Mouse (Mus musculus): Measurements from ENCODE around the gene Slc6a18. TPM values are rescaled to one million over a fixed set of nuclear protein-coding genes. Genes with fewer than 3 reads are reported as not detected.

The Slc6a18 gene
- polyA plus RNA-seq, 1 experiment = not detected

- DNase-seq = no peak
- H3K4me1 ChIP-seq (ENCODE audit: control insufficient read depth, insufficient read depth, low read length) = no peaks in the 10 kb centered on the region
- WGBS = 82% methylated on average over 1 of the region's 1 CpGs
Measured at GRCm38 (mm10) chr13:73684412-73684811, 6.6 kb upstream of the Slc6a18 start.

GRCm38 (mm10) chr13:73683682-73684081, 5.9 kb upstream of the Slc6a18 start:
- H3K27ac ChIP-seq (ENCODE audit: insufficient read depth, low read length) = no peak overlapping the region
- no peaks in the 10 kb centered on the region for H3K27me3 ChIP-seq (ENCODE audit: control insufficient read depth, insufficient read depth, low read length)
- no peaks in the 10 kb centered on the region for H3K4me1 ChIP-seq (ENCODE audit: control insufficient read depth, insufficient read depth, low read length)
- WGBS = 31% methylated on average over 11 of the region's 11 CpGs
- no peak overlapping the region for H3K4me3 ChIP-seq (replicated peaks; ENCODE audit: insufficient read depth, low read depth, low read length)
- no peak for TF ChIP-seq POLR2A (IDR thresholded peaks at IDR 0.05; ENCODE audit: borderline replicate concordance, insufficient read depth, low read length)
- no peak for TF ChIP-seq CTCF (IDR thresholded peaks at IDR 0.05; ENCODE audit: borderline replicate concordance, insufficient read depth, low read depth, low read length)
- DNase-seq = no peak

More at GRCm38 (mm10) chr13:73684412-73684811, 6.6 kb upstream of the Slc6a18 start:
- Histone ChIP-seq H3K27me3 (ENCODE audit: control insufficient read depth, insufficient read depth, low read length) (no peaks in the 10 kb centered on the region), H3K27ac (ENCODE audit: insufficient read depth, low read length) (no peak overlapping the region), H3K4me3 (replicated peaks; ENCODE audit: insufficient read depth, low read depth, low read length) (no peak overlapping the region)
- no peak for TF ChIP-seq POLR2A (IDR thresholded peaks at IDR 0.05; ENCODE audit: borderline replicate concordance, insufficient read depth, low read length)
- TF ChIP-seq CTCF (IDR thresholded peaks at IDR 0.05; ENCODE audit: borderline replicate concordance, insufficient read depth, low read depth, low read length) = no peak

GRCm38 (mm10) chr13:73682226-73682625, 4.4 kb upstream of the Slc6a18 start:
- no peak overlapping the region for H3K4me3 ChIP-seq (replicated peaks; ENCODE audit: insufficient read depth, low read depth, low read length)
- WGBS = 85% methylated on average over 2 of the region's 2 CpGs
- DNase-seq = no peak
- no peaks in the 10 kb centered on the region for H3K27me3 ChIP-seq (ENCODE audit: control insufficient read depth, insufficient read depth, low read length)
- TF ChIP-seq CTCF (IDR thresholded peaks at IDR 0.05; ENCODE audit: borderline replicate concordance, insufficient read depth, low read depth, low read length) (no peak), POLR2A (IDR thresholded peaks at IDR 0.05; ENCODE audit: borderline replicate concordance, insufficient read depth, low read length) (no peak)
- H3K27ac ChIP-seq (ENCODE audit: insufficient read depth, low read length) = no peak overlapping the region
- H3K4me1 ChIP-seq (ENCODE audit: control insufficient read depth, insufficient read depth, low read length) = no peaks in the 10 kb centered on the region

GRCm38 (mm10) chr13:73680394-73680793, 2.6 kb upstream of the Slc6a18 start:
- WGBS = 53% methylated on average over 1 of the region's 1 CpGs
- Histone ChIP-seq H3K4me1 (ENCODE audit: control insufficient read depth, insufficient read depth, low read length) (no peaks in the 10 kb centered on the region), H3K27ac (ENCODE audit: insufficient read depth, low read length) (no peak overlapping the region), H3K27me3 (ENCODE audit: control insufficient read depth, insufficient read depth, low read length) (no peaks in the 10 kb centered on the region), H3K4me3 (replicated peaks; ENCODE audit: insufficient read depth, low read depth, low read length) (no peak overlapping the region)
- no peak for DNase-seq
- TF ChIP-seq POLR2A (IDR thresholded peaks at IDR 0.05; ENCODE audit: borderline replicate concordance, insufficient read depth, low read length) (no peak), CTCF (IDR thresholded peaks at IDR 0.05; ENCODE audit: borderline replicate concordance, insufficient read depth, low read depth, low read length) (no peak)

GRCm38 (mm10) chr13:73679311-73679710, 1.5 kb upstream of the Slc6a18 start:
- Histone ChIP-seq H3K4me1 (ENCODE audit: control insufficient read depth, insufficient read depth, low read length) (no peaks in the 10 kb centered on the region), H3K27me3 (ENCODE audit: control insufficient read depth, insufficient read depth, low read length) (no peaks in the 10 kb centered on the region), H3K27ac (ENCODE audit: insufficient read depth, low read length) (no peak overlapping the region), H3K4me3 (replicated peaks; ENCODE audit: insufficient read depth, low read depth, low read length) (no peak overlapping the region)
- TF ChIP-seq POLR2A (IDR thresholded peaks at IDR 0.05; ENCODE audit: borderline replicate concordance, insufficient read depth, low read length) (no peak), CTCF (IDR thresholded peaks at IDR 0.05; ENCODE audit: borderline replicate concordance, insufficient read depth, low read depth, low read length) (no peak)
- no peak for DNase-seq
- WGBS = 40% methylated on average over 2 of the region's 2 CpGs

GRCm38 (mm10) chr13:73675161-73675560, 2.7 kb downstream of the Slc6a18 start:
- TF ChIP-seq CTCF (IDR thresholded peaks at IDR 0.05; ENCODE audit: borderline replicate concordance, insufficient read depth, low read depth, low read length) = no peak
- no peak overlapping the region for H3K27ac ChIP-seq (ENCODE audit: insufficient read depth, low read length)

GRCm38 (mm10) chr13:73660163-73660695, 17.6 kb downstream of the Slc6a18 start:
- Histone ChIP-seq H3K4me1 (ENCODE audit: control insufficient read depth, insufficient read depth, low read length) (no peaks in the 10 kb centered on the region), H3K27ac (ENCODE audit: insufficient read depth, low read length) (no peak overlapping the region), H3K4me3 (replicated peaks; ENCODE audit: insufficient read depth, low read depth, low read length) (no peak overlapping the region), H3K27me3 (ENCODE audit: control insufficient read depth, insufficient read depth, low read length) (no peaks in the 10 kb centered on the region)
- WGBS = 66% methylated on average over 2 of the region's 2 CpGs
- DNase-seq = no peak
- TF ChIP-seq CTCF (IDR thresholded peaks at IDR 0.05; ENCODE audit: borderline replicate concordance, insufficient read depth, low read depth, low read length) (no peak), POLR2A (IDR thresholded peaks at IDR 0.05; ENCODE audit: borderline replicate concordance, insufficient read depth, low read length) (no peak)

More at GRCm38 (mm10) chr13:73675161-73675560, 2.7 kb downstream of the Slc6a18 start:
- Histone ChIP-seq H3K27me3 (ENCODE audit: control insufficient read depth, insufficient read depth, low read length) (no peaks in the 10 kb centered on the region), H3K4me1 (ENCODE audit: control insufficient read depth, insufficient read depth, low read length) (no peaks in the 10 kb centered on the region), H3K4me3 (replicated peaks; ENCODE audit: insufficient read depth, low read depth, low read length) (no peak overlapping the region)
- 90% methylated on average over 7 of the region's 7 CpGs for WGBS
- DNase-seq = no peak

GRCm38 (mm10) chr13:73658953-73659352, 18.9 kb downstream of the Slc6a18 start:
- WGBS = 29% methylated on average over 2 of the region's 2 CpGs
- TF ChIP-seq CTCF (IDR thresholded peaks at IDR 0.05; ENCODE audit: borderline replicate concordance, insufficient read depth, low read depth, low read length) (no peak), POLR2A (IDR thresholded peaks at IDR 0.05; ENCODE audit: borderline replicate concordance, insufficient read depth, low read length) (no peak)
- no peaks in the 10 kb centered on the region for H3K4me1 ChIP-seq (ENCODE audit: control insufficient read depth, insufficient read depth, low read length)
- no peak overlapping the region for H3K4me3 ChIP-seq (replicated peaks; ENCODE audit: insufficient read depth, low read depth, low read length)
- DNase-seq = no peak
- H3K27ac ChIP-seq (ENCODE audit: insufficient read depth, low read length) = no peak overlapping the region
- no peaks in the 10 kb centered on the region for H3K27me3 ChIP-seq (ENCODE audit: control insufficient read depth, insufficient read depth, low read length)
